Mouse (Mus musculus) hematopoietic stem cell, adult 5-6 weeks (primary cell): ENCODE measurements around the gene Pigl. TPM values are rescaled to one million over a fixed set of nuclear protein-coding genes. Genes with fewer than 3 reads are reported as not detected.

Source experiments
- ATAC-seq, 2 experiments: fragments of 125-278 bp in 1 of 2; replicated peaks in 1 of 2; 2 replicates each; pipeline ENCODE4 v1.8.0; 2016 to 2017; ENCODE audit warnings: inconsistent platforms in 2 of 2, mild to moderate bottlenecking in 2 of 2, moderate number of reproducible peaks in 2 of 2, low read depth in 1 of 2, moderate TSS enrichment in 1 of 2; ENCODE audit not compliant: low FRiP score in 2 of 2, poor library complexity in 2 of 2, severe bottlenecking in 2 of 2, insufficient read depth in 1 of 2, low TSS enrichment in 1 of 2
- total RNA-seq: library from RNA; stranded (forward); fragments of 172-1452, 232-1000 nt; gene quantifications from 2 replicates; pipeline ENCODE4 v1.2.3, GENCODE M21; 2017

Pigl gene
- total RNA-seq, 1 experiment from 2014 or later = 9.1 TPM

- no peak for ATAC-seq
Measured at GRCm38 (mm10) chr11:62541581-62541980, 83.3 kb downstream of the Pigl start.

- ATAC-seq = no peak
Measured at GRCm38 (mm10) chr11:62543991-62544390, 85.7 kb downstream of the Pigl start.

- ATAC-seq = no peak
Measured at GRCm38 (mm10) chr11:62549782-62550181, 91.5 kb downstream of the Pigl start.

- peak; percentile 13 to 28; a peak in 2 of 4 replicates for ATAC-seq
Measured at GRCm38 (mm10) chr11:62550227-62550685, 92.0 kb downstream of the Pigl start.

GRCm38 (mm10) chr11:62550727-62551225, 92.5 kb downstream of the Pigl start, which contains the start of gene Ubb:
TSS of gene Ubb (plus strand) at chr11:62551171.
- peak; percentile 80 to 85 for ATAC-seq

GRCm38 (mm10) chr11:62551226-62552119, 93.2 kb downstream of the Pigl start:
- ATAC-seq = peak; percentile 55 to 58

GRCm38 (mm10) chr11:62553186-62553585, 94.9 kb downstream of the Pigl start:
- ATAC-seq = no peak

GRCm38 (mm10) chr11:62553633-62554032, 95.4 kb downstream of the Pigl start:
- no peak for ATAC-seq

GRCm38 (mm10) chr11:62554163-62554855, 96.0 kb downstream of the Pigl start:
- no peak for ATAC-seq

- ATAC-seq = no peak
Measured at GRCm38 (mm10) chr11:62554934-62555517, 96.8 kb downstream of the Pigl start.

- no peak for ATAC-seq
Measured at GRCm38 (mm10) chr11:62555896-62556412, 97.7 kb downstream of the Pigl start.

- no peak for ATAC-seq
Measured at GRCm38 (mm10) chr11:62557205-62557604, 98.9 kb downstream of the Pigl start.

- ATAC-seq = no peak
Measured at GRCm38 (mm10) chr11:62558152-62558551, 99.9 kb downstream of the Pigl start.

GRCm38 (mm10) chr11:62558961-62559646, 100.8 kb downstream of the Pigl start:
- ATAC-seq = no peak; a peak in 1 of 4 replicates

- peak in 1 of 2 experiments; percentile 40; a peak in 1 of 4 replicates for ATAC-seq
Measured at GRCm38 (mm10) chr11:62560463-62561016, 102.3 kb downstream of the Pigl start.

- no peak for ATAC-seq
Measured at GRCm38 (mm10) chr11:62563590-62563989, 105.3 kb downstream of the Pigl start.
